Mouse (Mus musculus): Measurements from ENCODE around the gene Nr1h2. TPM values are rescaled to one million over a fixed set of nuclear protein-coding genes. Genes with fewer than 3 reads are reported as not detected.

The Nr1h2 gene
- polyA plus RNA-seq (2015; fragmentation: Nextera tagmentation; extraction: Ambion mirVana): 74.6 and 76.8 TPM in 2 replicates

- Histone ChIP-seq H3K4me3 (replicated peaks) (peak within 1 kb of the TSS; percentile 99), H3K36me3 (peaks cover 31% of the 10 kb centered on the region), H3K27me3 (no peaks in the 10 kb centered on the region), H3K27ac (peak within 1 kb of the TSS; percentile 100), H3K4me1 (peaks cover 8% of the 10 kb centered on the region), H3K9ac (peak within 1 kb of the TSS; percentile 69), H3K4me2 (peak within 1 kb of the TSS; percentile 71), H3K9me3 (replicated peaks) (no peaks in the 10 kb centered on the region)
- peak; percentile 74 for ATAC-seq (replicated peaks; ENCODE audit: low FRiP score)
- WGBS: under 1% methylated on average over 22 of the region's 22 CpGs
Observed at GRCm38 (mm10) chr7:44553826-44554225, at the start of gene Nr1h2. TSS of gene Nr1h2 (minus strand) at chr7:44553951.

GRCm38 (mm10) chr7:44603186-44603855 is 49.6 kb upstream of the Nr1h2 start:
- Histone ChIP-seq H3K4me3 (replicated peaks) (peak overlapping the region; percentile 41; the same call in 1 of the 2 replicates), H3K27ac (no peak overlapping the region), H3K36me3 (no peaks in the 10 kb centered on the region), H3K9me3 (replicated peaks) (no peaks in the 10 kb centered on the region), H3K27me3 (peaks cover 84% of the 10 kb centered on the region), H3K9ac (no peak overlapping the region), H3K4me2 (peak overlapping the region; percentile 63), H3K4me1 (peaks cover 24% of the 10 kb centered on the region)
- 4% methylated on average over 20 of the region's 20 CpGs for WGBS
- no peak for ATAC-seq (replicated peaks; ENCODE audit: low FRiP score)

DNA sequence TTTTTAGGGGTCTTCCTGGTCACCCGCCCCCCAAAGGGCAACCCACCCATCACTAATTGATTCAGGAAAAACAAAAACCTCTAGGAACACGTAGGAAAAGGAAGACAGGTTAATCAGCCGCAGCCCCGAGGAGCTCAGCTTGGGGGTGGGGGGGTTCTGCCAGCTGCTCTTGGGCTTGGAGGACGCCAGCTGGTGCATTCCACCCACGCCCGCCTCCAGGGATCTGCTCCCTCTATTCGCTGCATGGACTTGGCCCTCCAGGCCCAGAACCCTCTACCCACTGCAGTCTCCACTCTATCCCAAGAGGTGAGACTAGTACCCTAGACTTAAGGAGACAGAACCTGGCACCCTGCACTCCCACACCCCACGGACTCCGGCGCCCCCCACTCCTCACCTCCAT is 48.7 kb upstream of the Nr1h2 start:
- no peak overlapping the region for H3K27ac ChIP-seq
- no peak overlapping the region for H3K4me2 ChIP-seq
- no peak for ATAC-seq (replicated peaks; ENCODE audit: low FRiP score)
- peaks cover 24% of the 10 kb centered on the region for H3K4me1 ChIP-seq
- H3K9ac ChIP-seq: no peak overlapping the region
- WGBS: 9% methylated on average over 11 of the region's 11 CpGs
- peaks cover 75% of the 10 kb centered on the region for H3K27me3 ChIP-seq
- no peak overlapping the region for H3K4me3 ChIP-seq (replicated peaks)
- no peaks in the 10 kb centered on the region for H3K36me3 ChIP-seq
- H3K9me3 ChIP-seq (replicated peaks): no peaks in the 10 kb centered on the region

GRCm38 (mm10) chr7:44601646-44602045 is 47.9 kb upstream of the Nr1h2 start:
- H3K4me2 ChIP-seq: no peak overlapping the region
- no peak for ATAC-seq (replicated peaks; ENCODE audit: low FRiP score)
- H3K27me3 ChIP-seq: peaks cover 68% of the 10 kb centered on the region
- H3K9ac ChIP-seq: no peak overlapping the region
- no peaks in the 10 kb centered on the region for H3K9me3 ChIP-seq (replicated peaks)
- no peak overlapping the region for H3K4me3 ChIP-seq (replicated peaks)
- H3K36me3 ChIP-seq: no peaks in the 10 kb centered on the region
- H3K4me1 ChIP-seq: peaks cover 24% of the 10 kb centered on the region
- H3K27ac ChIP-seq: no peak overlapping the region
- WGBS: 14% methylated on average over 19 of the region's 19 CpGs

DNA sequence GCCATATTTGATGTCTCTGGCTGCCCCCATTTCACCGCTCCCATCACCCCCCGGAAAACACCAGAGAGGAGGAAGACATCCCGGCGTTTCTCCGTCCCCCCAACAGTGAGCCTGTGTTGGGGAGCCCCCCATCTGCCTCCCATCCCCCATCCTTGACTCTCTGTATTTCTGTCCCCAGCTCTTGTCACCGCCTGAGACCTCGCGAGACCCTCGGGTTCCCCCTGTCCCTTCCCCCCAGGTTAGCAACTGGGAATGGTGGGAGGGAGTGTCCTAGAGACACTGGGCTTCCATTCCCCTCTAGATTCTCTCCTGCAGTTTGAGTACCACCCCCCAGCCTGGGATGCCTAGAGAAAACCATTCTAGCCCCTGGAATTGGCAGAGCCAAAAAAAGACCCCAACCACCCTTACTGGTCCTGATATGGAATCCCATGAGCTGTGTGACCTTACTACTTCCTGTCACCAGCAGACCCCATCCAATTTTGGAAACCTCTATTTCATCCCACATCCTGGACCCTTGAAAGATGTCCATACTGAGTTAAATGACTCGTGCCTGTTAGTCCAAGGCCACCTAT is 47.0 kb upstream of the Nr1h2 start:
- 83% methylated on average over 10 of the region's 10 CpGs for WGBS
- Histone ChIP-seq H3K4me1 (peaks cover 17% of the 10 kb centered on the region), H3K9ac (no peak overlapping the region), H3K27me3 (peaks cover 59% of the 10 kb centered on the region), H3K36me3 (no peaks in the 10 kb centered on the region), H3K4me2 (no peak overlapping the region), H3K9me3 (replicated peaks) (no peaks in the 10 kb centered on the region), H3K27ac (no peak overlapping the region), H3K4me3 (replicated peaks) (no peak overlapping the region)
- ATAC-seq (replicated peaks; ENCODE audit: low FRiP score): no peak

DNA sequence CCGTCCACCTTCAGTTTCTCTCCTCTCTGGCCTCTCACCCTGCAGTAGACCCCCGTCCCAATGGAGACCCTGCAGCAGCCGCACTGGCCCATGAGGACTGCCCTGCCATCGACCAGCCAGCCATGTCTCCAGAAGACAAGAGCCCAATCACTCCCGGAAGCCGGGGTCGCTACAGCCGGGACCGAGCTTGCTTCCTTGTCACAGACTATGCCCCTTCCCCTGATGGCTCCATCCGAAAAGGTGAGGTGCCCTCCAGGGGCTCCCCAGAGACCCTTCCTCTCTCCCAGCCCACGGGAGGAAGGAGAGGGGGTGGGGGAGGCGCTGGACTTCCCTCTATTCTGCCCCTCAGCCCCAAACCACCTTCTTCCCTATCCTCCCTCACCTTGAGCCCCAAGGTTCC is 44.6 kb upstream of the Nr1h2 start:
- H3K4me3 ChIP-seq (replicated peaks): no peak overlapping the region
- WGBS: 82% methylated on average over 12 of the region's 12 CpGs
- H3K27ac ChIP-seq: no peak overlapping the region
- H3K27me3 ChIP-seq: peaks cover 43% of the 10 kb centered on the region
- no peak overlapping the region for H3K4me2 ChIP-seq
- H3K9me3 ChIP-seq (replicated peaks): no peaks in the 10 kb centered on the region
- H3K4me1 ChIP-seq: peaks cover 11% of the 10 kb centered on the region; the same call in 1 of the 2 replicates
- ATAC-seq (replicated peaks; ENCODE audit: low FRiP score): no peak
- no peak overlapping the region for H3K9ac ChIP-seq
- no peaks in the 10 kb centered on the region for H3K36me3 ChIP-seq

DNA sequence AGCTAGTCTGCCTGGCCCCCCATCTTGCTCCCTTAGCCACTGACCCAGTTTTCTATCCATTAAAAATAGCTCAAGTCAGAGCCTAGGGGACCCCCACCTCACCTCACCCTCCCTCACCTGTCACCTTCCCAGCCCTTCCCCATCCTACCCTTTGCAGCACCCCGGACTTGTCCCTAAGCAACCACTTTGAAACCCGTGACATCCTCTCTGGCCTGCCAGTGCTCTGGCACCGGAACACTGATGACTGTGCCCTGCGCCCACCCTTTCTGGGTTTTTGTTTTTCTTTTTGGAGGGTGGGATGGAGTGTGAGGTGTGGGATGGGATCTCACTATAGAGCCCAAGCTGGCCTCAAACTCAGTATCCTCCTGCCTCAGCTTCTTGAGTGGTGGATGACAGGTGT is 43.9 kb upstream of the Nr1h2 start:
- no peak overlapping the region for H3K9ac ChIP-seq
- H3K27me3 ChIP-seq: peaks cover 43% of the 10 kb centered on the region
- 92% methylated on average over 4 of the region's 4 CpGs for WGBS
- H3K4me1 ChIP-seq: peaks cover 15% of the 10 kb centered on the region; the same call in 1 of the 2 replicates
- no peak overlapping the region for H3K4me3 ChIP-seq (replicated peaks)
- no peaks in the 10 kb centered on the region for H3K36me3 ChIP-seq
- H3K4me2 ChIP-seq: no peak overlapping the region
- no peak overlapping the region for H3K27ac ChIP-seq
- no peak for ATAC-seq (replicated peaks; ENCODE audit: low FRiP score)
- H3K9me3 ChIP-seq (replicated peaks): no peaks in the 10 kb centered on the region

- Histone ChIP-seq H3K4me3 (replicated peaks) (no peak overlapping the region), H3K9ac (no peak overlapping the region), H3K36me3 (no peaks in the 10 kb centered on the region), H3K27ac (no peak overlapping the region), H3K4me1 (peaks cover 12% of the 10 kb centered on the region; the same call in 1 of the 2 replicates), H3K27me3 (peaks cover 43% of the 10 kb centered on the region), H3K9me3 (replicated peaks) (no peaks in the 10 kb centered on the region), H3K4me2 (no peak overlapping the region)
- ATAC-seq (replicated peaks; ENCODE audit: low FRiP score): no peak
- WGBS: 60% methylated on average over 5 of the region's 5 CpGs
Observed at GRCm38 (mm10) chr7:44596996-44597538, 43.3 kb upstream of the Nr1h2 start.

GRCm38 (mm10) chr7:44596051-44596450 is 42.3 kb upstream of the Nr1h2 start:
- WGBS: 90% methylated on average over 6 of the region's 6 CpGs
- no peak for ATAC-seq (replicated peaks; ENCODE audit: low FRiP score)
- H3K9ac ChIP-seq: no peak overlapping the region
- H3K9me3 ChIP-seq (replicated peaks): no peaks in the 10 kb centered on the region
- H3K27me3 ChIP-seq: peaks cover 43% of the 10 kb centered on the region
- no peaks in the 10 kb centered on the region for H3K36me3 ChIP-seq
- H3K4me2 ChIP-seq: no peak overlapping the region
- H3K27ac ChIP-seq: no peak overlapping the region
- H3K4me3 ChIP-seq (replicated peaks): no peak overlapping the region
- peaks cover 19% of the 10 kb centered on the region for H3K4me1 ChIP-seq

GRCm38 (mm10) chr7:44595131-44595561 is 41.4 kb upstream of the Nr1h2 start:
- H3K9me3 ChIP-seq (replicated peaks): no peaks in the 10 kb centered on the region
- H3K4me3 ChIP-seq (replicated peaks): no peak overlapping the region
- H3K9ac ChIP-seq: no peak overlapping the region
- peaks cover 27% of the 10 kb centered on the region for H3K4me1 ChIP-seq
- H3K4me2 ChIP-seq: no peak overlapping the region
- no peak overlapping the region for H3K27ac ChIP-seq
- H3K36me3 ChIP-seq: no peaks in the 10 kb centered on the region
- WGBS: 95% methylated on average over 20 of the region's 20 CpGs
- no peak for ATAC-seq (replicated peaks; ENCODE audit: low FRiP score)
- H3K27me3 ChIP-seq: peaks cover 44% of the 10 kb centered on the region

- no peaks in the 10 kb centered on the region for H3K36me3 ChIP-seq
- no peak overlapping the region for H3K4me2 ChIP-seq
- H3K9ac ChIP-seq: no peak overlapping the region
- H3K27ac ChIP-seq: no peak overlapping the region
- WGBS: 67% methylated on average over 6 of the region's 6 CpGs
- H3K4me3 ChIP-seq (replicated peaks): no peak overlapping the region
- H3K4me1 ChIP-seq: peaks cover 35% of the 10 kb centered on the region
- peaks cover 49% of the 10 kb centered on the region for H3K27me3 ChIP-seq
- no peak for ATAC-seq (replicated peaks; ENCODE audit: low FRiP score)
- H3K9me3 ChIP-seq (replicated peaks): no peaks in the 10 kb centered on the region
Observed at GRCm38 (mm10) chr7:44594291-44594690, 40.5 kb upstream of the Nr1h2 start.

GRCm38 (mm10) chr7:44593775-44594174 is 40.0 kb upstream of the Nr1h2 start:
- Histone ChIP-seq H3K27me3 (peaks cover 54% of the 10 kb centered on the region), H3K4me1 (peaks cover 40% of the 10 kb centered on the region)

More at GRCm38 (mm10) chr7:44593775-44594174, 40.0 kb upstream of the Nr1h2 start:
- no peak overlapping the region for H3K4me3 ChIP-seq (replicated peaks)
- H3K9me3 ChIP-seq (replicated peaks): no peaks in the 10 kb centered on the region
- WGBS: 2% methylated on average over 16 of the region's 22 CpGs
- H3K4me2 ChIP-seq: peak overlapping the region; percentile 30
- H3K36me3 ChIP-seq: no peaks in the 10 kb centered on the region
- ATAC-seq (replicated peaks; ENCODE audit: low FRiP score): peak; percentile 13
- no peak overlapping the region for H3K27ac ChIP-seq
- no peak overlapping the region for H3K9ac ChIP-seq
